Mouse (Mus musculus) thymus, adult 2 months (tissue): ENCODE measurements around the gene Serinc5.

Experiments used
- CTCF ChIP-seq: fragments of 200-500 bp; IDR thresholded peaks from 2 replicates; pipeline ENCODE4 v1.5.1; 2012; ENCODE audit warnings: mild to moderate bottlenecking, control low read depth, low read length, moderate library complexity, borderline replicate concordance; ENCODE audit not compliant: control insufficient read depth, poor library complexity, insufficient read depth; ENCODE audit errors: extremely low read depth
- POLR2A ChIP-seq: fragments of 200-500 bp; IDR thresholded peaks from 2 replicates; pipeline ENCODE4 v1.6.1; 2012; ENCODE audit warnings: mild to moderate bottlenecking, low read length, control low read depth, moderate library complexity; ENCODE audit not compliant: control insufficient read depth, poor library complexity, insufficient read depth; ENCODE audit errors: extremely low read depth

DNA sequence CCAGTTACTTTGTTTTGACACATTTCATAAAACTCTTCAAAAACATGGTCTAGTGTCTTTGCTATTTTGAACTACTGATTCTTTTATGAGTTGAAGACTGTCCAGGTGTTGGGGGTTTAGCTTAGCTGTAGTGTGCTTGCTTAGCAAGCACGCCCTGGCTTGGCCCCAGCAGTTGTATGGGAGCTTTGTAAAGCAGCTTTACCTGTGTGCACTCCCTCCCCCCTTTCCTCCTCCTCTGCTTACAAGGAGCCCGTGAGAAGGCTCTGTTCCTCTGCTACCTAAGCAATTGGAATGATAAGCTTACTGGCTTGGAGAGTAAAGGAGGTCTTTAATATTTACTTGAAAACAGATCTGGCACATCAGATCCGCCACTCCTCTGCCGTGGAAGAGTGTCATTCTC is 72.6 kb downstream of the Serinc5 start:
- no peak for TF ChIP-seq POLR2A
- no peak for TF ChIP-seq CTCF
